Mouse (Mus musculus) hindbrain, embryonic 12.5 days (tissue): Measurements from ENCODE around the gene Pde4b. TPM values are rescaled to one million over a fixed set of nuclear protein-coding genes. Genes with fewer than 3 reads are reported as not detected.

ENCODE experiments used
- ATAC-seq: fragments of 200-750 bp; cut with Nextera tagmentation; 2 replicates; pipeline ENCODE4 v1.8.0; 2017; ENCODE audit warnings: moderate TSS enrichment; ENCODE audit not compliant: low FRiP score
- H3K27ac ChIP-seq: fragments of 300-500 bp; sonication (generic); 2 replicates; pipeline ENCODE4 v1.5.1; 2016; ENCODE audit warnings: mild to moderate bottlenecking
- H3K27me3 ChIP-seq: fragments of 300-500 bp; sonication (generic); 2 replicates; pipeline ENCODE4 v1.6.1; 2016; ENCODE audit warnings: mild to moderate bottlenecking
- H3K36me3 ChIP-seq: fragments of 300-500 bp; sonication (generic); 2 replicates; pipeline ENCODE4 v1.6.1; 2016; ENCODE audit warnings: mild to moderate bottlenecking
- H3K4me1 ChIP-seq: fragments of 300-500 bp; sonication (generic); 2 replicates; pipeline ENCODE4 v1.6.1; 2016
- H3K4me2 ChIP-seq: fragments of 300-500 bp; sonication (generic); replicated peaks from 2 replicates; pipeline ENCODE4 v1.6.1; 2016; ENCODE audit warnings: mild to moderate bottlenecking
- H3K4me3 ChIP-seq: fragments of 300-500 bp; sonication (generic); 2 replicates; pipeline ENCODE4 v1.5.1; 2016; ENCODE audit warnings: mild to moderate bottlenecking
- H3K9ac ChIP-seq: fragments of 300-500 bp; sonication (generic); 2 replicates; pipeline ENCODE4 v1.6.1; 2016; ENCODE audit warnings: mild to moderate bottlenecking, moderate library complexity
- H3K9me3 ChIP-seq: fragments of 300-500 bp; sonication (generic); replicated peaks from 2 replicates; pipeline ENCODE4 v1.6.1; 2016; ENCODE audit warnings: mild to moderate bottlenecking
- WGBS: fragments of 180-500 bp; shearing (Covaris S2); methylation state at CpG from one replicate; pipeline ENCODE4 v1.1.7; 2016; 5-methylcytosine and 5-hydroxymethylcytosine counted together
- polyA plus RNA-seq: library from polyadenylated mRNA; unstranded; fragments of >200 nt; fragmentation: Nextera tagmentation; extraction: Ambion mirVana; gene quantifications from 2 replicates; pipeline ENCODE4 v1.2.1, GENCODE M21; 2016

Gene Pde4b
- polyA plus RNA-seq, 1 experiment from 2014 or later: 12.5 TPM

DNA sequence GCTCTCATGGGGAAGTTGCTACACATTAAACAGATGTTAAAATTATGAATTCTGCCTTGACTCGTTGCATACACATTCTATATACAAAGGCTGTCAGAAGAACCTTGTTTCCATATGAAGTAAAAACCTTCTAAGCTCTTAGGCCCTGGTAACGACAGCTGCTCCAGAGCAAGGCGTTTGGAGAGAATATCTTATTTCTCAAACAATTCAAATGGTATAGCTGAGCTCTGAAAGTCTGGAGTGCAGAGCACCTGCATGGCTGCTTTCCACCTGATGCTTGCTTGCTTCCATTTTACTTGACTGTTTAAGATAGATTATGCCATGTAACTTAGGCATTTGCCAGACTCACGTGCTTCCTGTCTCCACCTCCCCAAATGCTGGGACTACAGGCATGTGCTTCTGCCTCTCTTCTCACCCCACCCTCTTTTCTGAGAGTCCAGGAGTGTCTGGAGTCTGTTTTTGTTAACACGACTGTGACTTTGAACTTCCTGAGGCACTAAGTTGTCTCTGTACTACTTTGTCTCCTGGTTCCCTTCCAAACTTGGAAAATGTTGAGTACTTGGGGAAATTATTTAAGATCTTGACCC, 229.4 kb downstream of the Pde4b start:
- 79% methylated on average over 5 of the region's 5 CpGs for WGBS
- H3K27me3 ChIP-seq: no peaks in the 10 kb centered on the region
- no peak for ATAC-seq
- no peak overlapping the region for H3K4me2 ChIP-seq
- H3K27ac ChIP-seq: no peak overlapping the region
- H3K9ac ChIP-seq: no peak overlapping the region
- H3K4me1 ChIP-seq: no peaks in the 10 kb centered on the region
- no peaks in the 10 kb centered on the region for H3K9me3 ChIP-seq
- H3K36me3 ChIP-seq: no peaks in the 10 kb centered on the region
- no peak overlapping the region for H3K4me3 ChIP-seq

DNA sequence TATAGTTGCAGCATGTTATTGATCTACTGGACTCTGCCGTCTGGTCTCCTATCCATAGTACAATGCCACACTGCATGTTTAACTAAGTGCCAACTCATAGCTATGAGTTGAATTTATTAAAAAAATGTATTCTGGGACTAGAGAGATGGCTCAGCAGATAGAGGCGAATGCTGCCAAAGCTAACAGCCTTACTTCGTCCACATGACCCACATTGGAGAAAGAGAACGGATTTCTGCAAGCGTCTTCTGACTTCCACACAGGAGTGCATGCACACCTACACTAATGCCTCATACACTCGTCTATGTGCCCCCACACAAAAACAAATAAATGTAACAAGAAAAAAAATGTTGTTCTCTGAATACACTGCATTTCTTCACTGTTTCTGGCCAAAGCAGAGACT, 231.3 kb downstream of the Pde4b start:
- WGBS: 89% methylated on average over 6 of the region's 6 CpGs
- Histone ChIP-seq H3K9me3 (no peaks in the 10 kb centered on the region), H3K27ac (no peak overlapping the region), H3K27me3 (no peaks in the 10 kb centered on the region), H3K9ac (no peak overlapping the region), H3K36me3 (no peaks in the 10 kb centered on the region), H3K4me3 (no peak overlapping the region), H3K4me1 (no peaks in the 10 kb centered on the region), H3K4me2 (no peak overlapping the region)
- ATAC-seq: no peak

- no peaks in the 10 kb centered on the region for H3K27me3 ChIP-seq
Observed at GRCm38 (mm10) chr4:102321340-102321739, 234.0 kb downstream of the Pde4b start.

GRCm38 (mm10) chr4:102332386-102332785, 245.0 kb downstream of the Pde4b start:
- no peak for ATAC-seq
- Histone ChIP-seq H3K27ac (no peak overlapping the region), H3K9me3 (no peaks in the 10 kb centered on the region), H3K4me3 (no peak overlapping the region), H3K4me2 (no peak overlapping the region), H3K36me3 (no peaks in the 10 kb centered on the region), H3K27me3 (no peaks in the 10 kb centered on the region), H3K9ac (no peak overlapping the region), H3K4me1 (no peaks in the 10 kb centered on the region)
- 90% methylated on average over 2 of the region's 2 CpGs for WGBS

More at GRCm38 (mm10) chr4:102321340-102321739, 234.0 kb downstream of the Pde4b start:
- Histone ChIP-seq H3K4me3 (no peak overlapping the region), H3K9me3 (no peaks in the 10 kb centered on the region), H3K4me2 (no peak overlapping the region), H3K4me1 (no peaks in the 10 kb centered on the region), H3K9ac (no peak overlapping the region), H3K36me3 (no peaks in the 10 kb centered on the region), H3K27ac (no peak overlapping the region)
- ATAC-seq: no peak
- 82% methylated on average over 3 of the region's 3 CpGs for WGBS

DNA sequence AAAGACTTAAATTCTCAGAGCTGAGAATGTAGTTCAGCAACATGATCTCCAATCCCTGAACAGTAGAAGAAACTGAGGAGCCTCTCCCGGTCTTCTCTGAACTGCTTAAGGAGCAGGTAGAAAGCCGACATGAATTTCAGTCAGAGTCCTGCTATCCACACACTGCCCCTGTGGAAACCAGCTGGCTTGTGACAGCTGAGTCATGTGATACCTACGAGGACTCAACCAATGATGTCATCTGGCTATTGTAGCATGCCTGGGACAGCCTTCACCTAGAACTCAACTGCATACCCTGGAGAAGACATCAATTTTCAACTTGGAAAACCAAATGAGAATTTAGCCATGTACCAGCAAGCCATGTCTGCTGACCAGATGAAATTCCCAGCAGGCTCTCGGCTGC, 245.5 kb downstream of the Pde4b start:
- Histone ChIP-seq H3K4me1 (no peaks in the 10 kb centered on the region), H3K4me2 (no peak overlapping the region), H3K27ac (no peak overlapping the region), H3K27me3 (no peaks in the 10 kb centered on the region), H3K9me3 (no peaks in the 10 kb centered on the region), H3K9ac (no peak overlapping the region), H3K4me3 (no peak overlapping the region), H3K36me3 (no peaks in the 10 kb centered on the region)
- 81% methylated on average over 4 of the region's 4 CpGs for WGBS
- no peak for ATAC-seq

DNA sequence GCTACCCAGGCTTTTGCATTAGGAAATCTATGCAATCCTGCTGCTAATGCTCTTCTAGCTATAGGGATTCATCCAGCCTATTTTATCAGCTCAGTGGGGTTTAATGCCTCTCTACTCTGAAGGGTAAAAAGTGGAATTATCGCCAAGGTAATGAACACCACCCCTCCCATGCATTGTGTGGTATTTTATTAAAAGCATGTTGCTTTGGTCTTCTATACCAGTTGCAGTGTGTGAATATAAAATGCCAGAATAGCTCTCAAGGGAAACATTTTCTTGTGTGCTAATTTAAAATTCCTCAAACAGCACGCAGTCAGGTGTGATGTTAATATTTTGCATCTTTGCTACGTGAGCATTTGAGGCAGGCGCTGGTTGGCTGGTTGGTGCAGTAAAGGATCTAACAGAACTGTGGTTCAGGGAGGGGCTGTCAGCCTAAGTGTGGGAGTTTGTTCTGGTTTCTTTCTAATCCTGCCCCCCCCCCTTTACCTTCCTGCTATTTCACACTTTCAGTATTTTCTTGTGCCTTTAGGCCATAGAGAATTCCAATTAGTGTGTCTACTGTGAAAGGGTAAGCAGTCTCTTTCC, 259.7 kb downstream of the Pde4b start:
- Histone ChIP-seq H3K4me3 (no peak overlapping the region), H3K9me3 (no peaks in the 10 kb centered on the region), H3K27ac (no peak overlapping the region), H3K4me1 (peaks cover 5% of the 10 kb centered on the region; the same call in 1 of the 2 replicates), H3K27me3 (no peaks in the 10 kb centered on the region), H3K36me3 (no peaks in the 10 kb centered on the region), H3K9ac (no peak overlapping the region), H3K4me2 (no peak overlapping the region)
- WGBS: 77% methylated on average over 4 of the region's 4 CpGs
- no peak for ATAC-seq

GRCm38 (mm10) chr4:102351476-102352475, 264.4 kb downstream of the Pde4b start:
- no peak overlapping the region for H3K4me3 ChIP-seq
- H3K9ac ChIP-seq: no peak overlapping the region
- H3K4me1 ChIP-seq: peaks cover 5% of the 10 kb centered on the region; the same call in 1 of the 2 replicates
- H3K4me2 ChIP-seq: no peak overlapping the region
- no peak overlapping the region for H3K27ac ChIP-seq
- no peaks in the 10 kb centered on the region for H3K9me3 ChIP-seq
- H3K36me3 ChIP-seq: no peaks in the 10 kb centered on the region
- no peaks in the 10 kb centered on the region for H3K27me3 ChIP-seq
- 68% methylated on average over 1 of the region's 1 CpGs for WGBS
- ATAC-seq: no peak

- Histone ChIP-seq H3K4me2 (no peak overlapping the region), H3K4me1 (peaks cover 5% of the 10 kb centered on the region; the same call in 1 of the 2 replicates), H3K9ac (no peak overlapping the region), H3K9me3 (no peaks in the 10 kb centered on the region), H3K27ac (no peak overlapping the region), H3K4me3 (no peak overlapping the region), H3K27me3 (no peaks in the 10 kb centered on the region), H3K36me3 (no peaks in the 10 kb centered on the region)
- WGBS: 88% methylated on average over 3 of the region's 3 CpGs
- ATAC-seq: no peak
Observed at GRCm38 (mm10) chr4:102353641-102354403, 266.5 kb downstream of the Pde4b start.

DNA sequence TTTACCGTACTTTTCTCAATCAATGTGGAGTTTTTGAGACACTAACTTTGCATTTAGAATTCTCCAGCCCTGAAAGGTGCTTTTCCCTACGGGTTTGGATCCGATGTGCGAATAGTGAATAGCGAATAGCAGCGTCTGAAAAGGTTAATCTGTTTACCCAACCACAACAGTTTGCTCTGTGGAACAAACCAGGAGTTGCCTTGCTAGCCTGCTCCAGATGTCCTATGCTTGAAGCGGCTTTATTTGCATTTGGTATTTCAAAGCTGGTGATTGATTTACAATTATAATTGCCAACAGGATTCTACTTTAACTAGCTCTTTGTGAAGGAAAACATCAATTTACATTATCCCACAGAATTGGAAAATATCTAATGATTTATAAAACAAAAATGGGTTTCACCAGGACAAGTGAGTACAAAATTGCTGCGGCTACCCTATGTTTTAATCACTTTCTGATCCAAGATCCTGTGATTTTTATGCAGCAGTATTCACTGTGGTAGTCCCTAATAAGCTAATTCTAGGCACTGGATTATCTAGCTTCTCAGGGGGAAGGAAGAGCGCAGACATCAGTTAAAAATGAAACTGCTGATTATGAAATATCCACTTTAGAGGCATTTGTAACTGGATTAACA, 280.9 kb downstream of the Pde4b start:
- 0 out of 2 replicates have a peak, but pooled peaks cover 2% of the 10 kb centered on the region for H3K4me1 ChIP-seq
- no peaks in the 10 kb centered on the region for H3K36me3 ChIP-seq
- no peak overlapping the region for H3K27ac ChIP-seq
- WGBS: 47% methylated on average over 9 of the region's 9 CpGs
- no peak for ATAC-seq
- no peaks in the 10 kb centered on the region for H3K27me3 ChIP-seq
- H3K9ac ChIP-seq: no peak overlapping the region
- no peak overlapping the region for H3K4me2 ChIP-seq
- H3K4me3 ChIP-seq: no peak overlapping the region
- H3K9me3 ChIP-seq: no peaks in the 10 kb centered on the region

DNA sequence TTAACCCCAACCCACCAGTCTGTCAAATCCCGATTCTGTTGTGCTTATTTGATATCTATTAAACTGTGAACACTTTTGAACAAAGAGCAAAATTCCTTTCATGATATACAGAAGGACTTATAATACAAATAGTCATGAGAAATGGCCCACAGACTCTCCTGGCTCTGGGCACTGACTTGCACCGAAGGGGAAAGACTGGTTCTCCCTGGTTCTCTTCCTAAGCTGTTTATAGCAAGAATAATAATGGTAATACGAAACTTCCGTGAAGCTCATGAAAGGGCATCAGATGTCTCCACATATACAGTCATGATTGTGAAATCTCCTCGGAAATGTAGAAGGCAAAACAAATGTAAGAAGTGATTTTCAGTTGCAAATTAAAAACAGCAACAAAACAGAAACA, 287.3 kb downstream of the Pde4b start:
- ATAC-seq: no peak
- Histone ChIP-seq H3K9ac (no peak overlapping the region), H3K4me1 (no peaks in the 10 kb centered on the region), H3K36me3 (no peaks in the 10 kb centered on the region), H3K4me2 (no peak overlapping the region), H3K9me3 (no peaks in the 10 kb centered on the region), H3K27ac (no peak overlapping the region), H3K4me3 (no peak overlapping the region), H3K27me3 (no peaks in the 10 kb centered on the region)
- WGBS: 81% methylated on average over 5 of the region's 5 CpGs

GRCm38 (mm10) chr4:102382763-102383505, 295.6 kb downstream of the Pde4b start:
- no peak overlapping the region for H3K9ac ChIP-seq
- no peaks in the 10 kb centered on the region for H3K9me3 ChIP-seq
- no peaks in the 10 kb centered on the region for H3K4me1 ChIP-seq
- WGBS: 79% methylated on average over 1 of the region's 1 CpGs
- H3K4me3 ChIP-seq: no peak overlapping the region
- H3K4me2 ChIP-seq: no peak overlapping the region
- no peaks in the 10 kb centered on the region for H3K36me3 ChIP-seq
- no peaks in the 10 kb centered on the region for H3K27me3 ChIP-seq
- ATAC-seq: no peak
- no peak overlapping the region for H3K27ac ChIP-seq
